Mouse (Mus musculus): ENCODE data around the gene 1110004F10Rik. TPM values are rescaled to one million over a fixed set of nuclear protein-coding genes. Genes with fewer than 3 reads are reported as not detected.

The 1110004F10Rik gene
- polyA plus RNA-seq, 1 experiment from 2014 or later, result 338 TPM

DNA sequence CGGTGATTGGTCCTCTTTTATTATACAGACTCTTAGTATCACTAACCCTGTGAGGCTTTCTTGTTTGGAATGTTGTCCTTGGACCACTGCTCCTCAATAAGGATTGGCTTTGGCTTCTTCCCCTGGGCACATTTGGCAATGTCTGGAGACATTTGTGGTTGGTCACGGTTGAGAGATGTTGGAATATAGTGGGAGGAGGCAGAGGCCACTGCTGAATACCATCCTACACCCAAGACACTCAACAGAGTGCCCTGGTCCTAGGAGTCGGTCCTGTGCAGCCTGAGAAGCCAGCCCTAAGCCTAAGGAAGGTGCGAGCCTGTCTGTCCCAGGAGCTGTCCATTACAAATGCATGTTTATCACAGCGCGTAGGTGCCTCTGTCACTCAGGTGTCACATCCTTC is 72.3 kb downstream of the 1110004F10Rik start:
- peaks cover 2% of the 10 kb centered on the region; the same call in 1 of the 2 replicates for H3K36me3 ChIP-seq (ENCODE audit: control insufficient read depth, insufficient read depth, low read length)
- no peak overlapping the region for H3K4me2 ChIP-seq (ENCODE audit: low read depth)
- H3K27ac ChIP-seq (ENCODE audit: low read depth, low read length), result no peak overlapping the region
- no peak for DNase-seq (ENCODE audit: low spot score)
- no peaks in the 10 kb centered on the region for H3K27me3 ChIP-seq (ENCODE audit: control insufficient read depth, insufficient read depth, low read length)
- H3K9ac ChIP-seq (ENCODE audit: low read length), result no peak overlapping the region
- no peak for ATAC-seq (ENCODE audit: insufficient read depth, low FRiP score, low TSS enrichment)
- no peaks in the 10 kb centered on the region for H3K4me1 ChIP-seq (ENCODE audit: control insufficient read depth, insufficient read depth, low read length)
- WGBS, result 82% methylated on average over 6 of the region's 6 CpGs
- H3K9me3 ChIP-seq (ENCODE audit: control insufficient read depth, low read length), result no peaks in the 10 kb centered on the region
- no peak overlapping the region for H3K4me3 ChIP-seq (ENCODE audit: low read depth, low read length)

GRCm38 (mm10) chr7:116115216-116115930 is 76.2 kb downstream of the 1110004F10Rik start:
- no peak for ATAC-seq (ENCODE audit: insufficient read depth, low FRiP score, low TSS enrichment)
- no peak for DNase-seq (ENCODE audit: low spot score)
- 72% methylated on average over 12 of the region's 12 CpGs for WGBS

DNA sequence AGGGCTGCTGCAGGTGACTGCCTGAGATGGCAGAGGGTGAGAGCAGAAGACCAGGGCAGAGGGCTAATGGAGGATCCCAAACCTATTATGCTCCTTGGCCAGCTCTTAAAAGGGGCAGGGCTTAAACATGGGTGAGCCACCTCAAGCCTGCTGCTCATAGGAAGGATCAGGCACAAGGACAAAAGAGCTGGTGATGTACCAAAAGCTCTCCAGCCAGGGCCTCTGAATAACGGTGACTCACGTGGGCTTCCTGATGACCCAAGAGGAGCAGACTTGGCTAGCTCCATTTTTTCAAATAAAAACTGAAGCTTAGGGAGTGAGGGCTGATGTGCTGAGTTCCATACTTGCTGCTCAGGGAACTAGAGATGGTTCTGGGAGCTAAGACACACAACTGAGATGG is 76.8 kb downstream of the 1110004F10Rik start:
- Histone ChIP-seq H3K4me2 (ENCODE audit: low read depth) (no peak overlapping the region), H3K4me3 (ENCODE audit: low read depth, low read length) (no peak overlapping the region), H3K36me3 (ENCODE audit: control insufficient read depth, insufficient read depth, low read length) (no peaks in the 10 kb centered on the region), H3K9ac (ENCODE audit: low read length) (no peak overlapping the region), H3K4me1 (ENCODE audit: control insufficient read depth, insufficient read depth, low read length) (no peaks in the 10 kb centered on the region), H3K27ac (ENCODE audit: low read depth, low read length) (no peak overlapping the region), H3K9me3 (ENCODE audit: control insufficient read depth, low read length) (no peaks in the 10 kb centered on the region), H3K27me3 (ENCODE audit: control insufficient read depth, insufficient read depth, low read length) (no peaks in the 10 kb centered on the region)
- WGBS, result 88% methylated on average over 2 of the region's 2 CpGs
- DNase-seq (ENCODE audit: low spot score) (no peak), ATAC-seq (ENCODE audit: insufficient read depth, low FRiP score, low TSS enrichment) (no peak)

More at GRCm38 (mm10) chr7:116115216-116115930, 76.2 kb downstream of the 1110004F10Rik start:
- Histone ChIP-seq H3K27me3 (ENCODE audit: control insufficient read depth, insufficient read depth, low read length) (no peaks in the 10 kb centered on the region), H3K36me3 (ENCODE audit: control insufficient read depth, insufficient read depth, low read length) (no peaks in the 10 kb centered on the region), H3K9me3 (ENCODE audit: control insufficient read depth, low read length) (no peaks in the 10 kb centered on the region), H3K4me3 (ENCODE audit: low read depth, low read length) (no peak overlapping the region), H3K27ac (ENCODE audit: low read depth, low read length) (no peak overlapping the region), H3K9ac (ENCODE audit: low read length) (no peak overlapping the region), H3K4me1 (ENCODE audit: control insufficient read depth, insufficient read depth, low read length) (no peaks in the 10 kb centered on the region), H3K4me2 (ENCODE audit: low read depth) (no peak overlapping the region)

DNA sequence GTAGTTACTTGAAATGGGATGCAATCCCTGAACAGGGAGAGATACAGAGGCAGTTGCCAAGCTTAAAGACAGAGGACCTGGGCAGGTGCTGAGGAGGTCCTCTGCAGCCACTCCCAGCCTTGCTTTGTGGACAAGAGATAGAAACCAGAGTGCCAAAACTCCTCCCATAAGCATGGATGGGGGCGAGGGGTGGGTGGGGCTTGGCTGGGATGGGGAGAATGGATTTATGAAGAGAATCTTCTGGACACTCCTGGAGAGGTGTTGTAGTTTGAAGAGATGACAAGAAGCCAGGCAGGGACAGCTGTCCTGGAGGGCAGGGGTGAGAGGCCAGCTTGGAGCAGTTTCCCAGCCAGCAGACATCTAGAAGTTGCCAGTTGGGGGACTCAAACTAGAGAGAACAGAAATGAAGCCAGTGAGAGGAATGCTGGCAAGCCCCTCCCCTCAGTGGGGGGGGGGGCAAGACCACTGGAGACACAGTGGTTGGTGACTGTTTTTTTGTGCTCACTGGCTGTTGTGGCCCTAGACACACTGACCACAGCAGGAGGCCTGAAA is 80.2 kb downstream of the 1110004F10Rik start:
- no peaks in the 10 kb centered on the region for H3K36me3 ChIP-seq (ENCODE audit: control insufficient read depth, insufficient read depth, low read length)
- WGBS, result 78% methylated on average over 1 of the region's 1 CpGs
- no peaks in the 10 kb centered on the region for H3K9me3 ChIP-seq (ENCODE audit: control insufficient read depth, low read length)
- no peak overlapping the region for H3K4me2 ChIP-seq (ENCODE audit: low read depth)
- H3K27ac ChIP-seq (ENCODE audit: low read depth, low read length), result no peak overlapping the region
- DNase-seq (ENCODE audit: low spot score) (no peak), ATAC-seq (ENCODE audit: insufficient read depth, low FRiP score, low TSS enrichment) (no peak)
- H3K4me1 ChIP-seq (ENCODE audit: control insufficient read depth, insufficient read depth, low read length), result no peaks in the 10 kb centered on the region; the same call in 1 of the 2 replicates
- no peak overlapping the region for H3K4me3 ChIP-seq (ENCODE audit: low read depth, low read length)
- H3K27me3 ChIP-seq (ENCODE audit: control insufficient read depth, insufficient read depth, low read length), result no peaks in the 10 kb centered on the region
- H3K9ac ChIP-seq (ENCODE audit: low read length), result no peak overlapping the region

DNA sequence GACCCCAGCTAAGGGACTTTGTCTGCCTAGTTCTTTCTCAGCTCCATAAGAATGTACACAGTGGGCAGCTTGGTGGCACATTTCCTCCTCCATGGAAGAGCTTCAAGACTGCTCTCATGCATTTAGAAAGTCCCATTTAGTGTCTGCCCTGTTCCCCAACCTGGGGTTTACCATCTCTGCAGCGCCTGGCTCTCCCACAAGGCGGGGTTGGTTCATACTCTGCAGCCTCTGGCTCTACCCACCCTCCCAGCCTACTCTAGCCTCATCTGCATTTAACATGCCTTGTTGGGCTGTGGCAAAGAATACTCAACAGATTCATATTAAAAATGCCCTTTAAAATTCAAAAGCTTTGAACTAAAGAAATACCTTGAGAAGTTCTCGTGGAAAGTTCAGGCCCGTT is 81.5 kb downstream of the 1110004F10Rik start:
- Histone ChIP-seq H3K4me2 (ENCODE audit: low read depth) (no peak overlapping the region), H3K9ac (ENCODE audit: low read length) (no peak overlapping the region), H3K36me3 (ENCODE audit: control insufficient read depth, insufficient read depth, low read length) (no peaks in the 10 kb centered on the region), H3K9me3 (ENCODE audit: control insufficient read depth, low read length) (no peaks in the 10 kb centered on the region), H3K27ac (ENCODE audit: low read depth, low read length) (no peak overlapping the region), H3K27me3 (ENCODE audit: control insufficient read depth, insufficient read depth, low read length) (no peaks in the 10 kb centered on the region), H3K4me3 (ENCODE audit: low read depth, low read length) (no peak overlapping the region), H3K4me1 (ENCODE audit: control insufficient read depth, insufficient read depth, low read length) (no peaks in the 10 kb centered on the region; the same call in 1 of the 2 replicates)
- DNase-seq (ENCODE audit: low spot score) (no peak), ATAC-seq (ENCODE audit: insufficient read depth, low FRiP score, low TSS enrichment) (no peak)
- 91% methylated on average over 4 of the region's 4 CpGs for WGBS

DNA sequence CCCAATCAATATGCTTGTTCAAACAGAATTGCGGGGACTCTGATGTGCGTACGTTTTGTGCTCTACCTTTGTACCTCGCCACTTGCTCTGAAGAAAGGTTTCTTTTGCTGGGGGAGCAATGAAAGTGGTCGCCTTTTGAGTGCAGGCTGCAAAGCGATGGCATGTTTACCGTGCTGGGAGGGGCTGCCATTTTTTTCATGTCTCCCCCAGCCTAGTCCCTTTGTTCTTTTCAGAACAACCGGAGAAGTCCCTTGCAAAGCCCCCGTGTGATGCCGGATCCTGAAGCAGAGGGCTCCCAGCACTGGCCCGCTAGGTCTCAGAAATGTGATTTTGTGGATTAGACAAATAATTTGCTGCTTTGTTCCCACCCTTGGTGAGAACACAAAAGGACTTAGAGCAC is 82.0 kb downstream of the 1110004F10Rik start:
- 62% methylated on average over 11 of the region's 11 CpGs for WGBS
- Histone ChIP-seq H3K4me3 (ENCODE audit: low read depth, low read length) (no peak overlapping the region), H3K27me3 (ENCODE audit: control insufficient read depth, insufficient read depth, low read length) (no peaks in the 10 kb centered on the region), H3K36me3 (ENCODE audit: control insufficient read depth, insufficient read depth, low read length) (no peaks in the 10 kb centered on the region), H3K9me3 (ENCODE audit: control insufficient read depth, low read length) (no peaks in the 10 kb centered on the region), H3K4me2 (ENCODE audit: low read depth) (no peak overlapping the region), H3K27ac (ENCODE audit: low read depth, low read length) (no peak overlapping the region), H3K4me1 (ENCODE audit: control insufficient read depth, insufficient read depth, low read length) (no peaks in the 10 kb centered on the region; the same call in 1 of the 2 replicates), H3K9ac (ENCODE audit: low read length) (no peak overlapping the region; the same call in 1 of the 2 replicates)
- no peak for ATAC-seq (ENCODE audit: insufficient read depth, low FRiP score, low TSS enrichment)
- no peak for DNase-seq (ENCODE audit: low spot score)

- Histone ChIP-seq H3K27me3 (ENCODE audit: control insufficient read depth, insufficient read depth, low read length) (no peaks in the 10 kb centered on the region), H3K9ac (ENCODE audit: low read length) (no peak overlapping the region), H3K36me3 (ENCODE audit: control insufficient read depth, insufficient read depth, low read length) (no peaks in the 10 kb centered on the region; the same call in 1 of the 2 replicates), H3K4me3 (ENCODE audit: low read depth, low read length) (no peak overlapping the region), H3K27ac (ENCODE audit: low read depth, low read length) (no peak overlapping the region), H3K4me2 (ENCODE audit: low read depth) (no peak overlapping the region), H3K4me1 (ENCODE audit: control insufficient read depth, insufficient read depth, low read length) (no peaks in the 10 kb centered on the region; the same call in 1 of the 2 replicates), H3K9me3 (ENCODE audit: control insufficient read depth, low read length) (no peaks in the 10 kb centered on the region)
- peak; percentile 53; the same call in 1 of the 2 replicates for ATAC-seq (ENCODE audit: insufficient read depth, low FRiP score, low TSS enrichment)
- DNase-seq (ENCODE audit: low spot score), result peak; percentile 30
- WGBS, result 64% methylated on average over 13 of the region's 13 CpGs
Observed at GRCm38 (mm10) chr7:116122981-116123596, 83.9 kb downstream of the 1110004F10Rik start.

GRCm38 (mm10) chr7:116123597-116123985 is 84.4 kb downstream of the 1110004F10Rik start:
- no peak overlapping the region for H3K9ac ChIP-seq (ENCODE audit: low read length)
- no peaks in the 10 kb centered on the region for H3K9me3 ChIP-seq (ENCODE audit: control insufficient read depth, low read length)
- DNase-seq (ENCODE audit: low spot score), result no peak
- no peak overlapping the region for H3K4me3 ChIP-seq (ENCODE audit: low read depth, low read length)
- no peak for ATAC-seq (ENCODE audit: insufficient read depth, low FRiP score, low TSS enrichment)
- no peak overlapping the region for H3K4me2 ChIP-seq (ENCODE audit: low read depth)
- no peaks in the 10 kb centered on the region for H3K27me3 ChIP-seq (ENCODE audit: control insufficient read depth, insufficient read depth, low read length)
- no peaks in the 10 kb centered on the region; the same call in 1 of the 2 replicates for H3K4me1 ChIP-seq (ENCODE audit: control insufficient read depth, insufficient read depth, low read length)
- WGBS, result 91% methylated on average over 2 of the region's 2 CpGs
- H3K27ac ChIP-seq (ENCODE audit: low read depth, low read length), result no peak overlapping the region
- no peaks in the 10 kb centered on the region; the same call in 1 of the 2 replicates for H3K36me3 ChIP-seq (ENCODE audit: control insufficient read depth, insufficient read depth, low read length)
